ENCODE assay signal across 10 mouse cellular contexts in the genomic region with DNA sequence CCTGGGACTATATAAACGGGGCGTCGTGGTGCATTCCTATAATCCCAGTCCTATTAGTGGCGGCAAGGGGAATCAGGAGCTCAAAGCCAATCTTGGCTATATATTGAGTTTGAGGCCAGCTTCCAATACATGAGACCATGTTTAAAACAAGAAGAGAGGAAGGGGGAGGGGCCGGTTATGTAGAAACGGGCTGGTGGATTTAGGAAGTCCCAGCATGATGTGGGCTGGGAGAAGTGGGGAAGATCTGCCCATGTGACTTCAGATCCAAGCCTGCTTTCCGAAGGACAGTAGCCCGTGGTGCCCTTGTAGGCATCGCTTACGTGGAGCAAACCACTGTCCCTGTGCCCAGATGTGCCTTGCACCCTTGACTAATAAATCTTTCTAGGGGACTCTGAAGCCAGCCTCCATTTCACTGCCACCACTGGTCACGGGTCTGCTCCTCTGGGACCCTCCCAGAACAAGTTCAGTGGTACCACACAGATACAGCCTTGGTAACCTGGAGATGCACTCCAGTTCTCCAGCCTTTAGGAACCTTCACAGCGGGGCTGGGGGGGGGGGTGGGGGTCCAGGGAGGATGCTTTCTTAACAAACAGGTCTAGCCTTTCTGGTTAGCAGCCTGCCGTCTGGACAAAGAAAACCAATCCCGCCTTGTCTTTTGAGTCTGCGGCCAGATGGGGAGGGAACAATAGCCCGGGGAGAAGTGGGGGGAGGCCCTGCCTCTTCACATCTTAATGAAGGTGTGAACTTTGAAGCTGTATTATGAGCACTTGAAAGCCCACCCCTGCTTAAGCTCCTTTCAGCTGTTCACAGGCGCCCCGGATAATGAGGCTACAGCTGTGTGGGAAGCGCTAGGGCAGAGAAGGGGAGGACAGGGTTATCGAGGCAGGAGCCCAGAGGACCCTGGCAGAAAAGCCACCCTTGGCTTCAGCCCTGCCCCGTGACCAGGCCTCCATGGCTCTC.
A peak's percentile ranks its signal among the peaks of the same experiment; 100 is the strongest.
DNase-seq lines count a peak whose midpoint lies in the region; ATAC-seq and TF ChIP-seq lines count a peak whose summit lies in the region.
"Had no signal": no experiment of that assay in that cellular context is flagged by ENCODE, and none has a peak within 500 bp of the region (broad histone marks: within the 10 kb centered on the region; RNA-seq: fewer than 3 reads in every experiment).

No protein-coding gene starts in this region.

- peak; percentile 37; the same call in 1 of the 2 replicates for ATAC-seq in heart, embryonic 16.5 days (replicated peaks; ENCODE audit: extremely low read depth, insufficient read depth, low FRiP score)
- ATAC-seq in forebrain, postnatal 0 days = peak; percentile 59
- ATAC-seq in midbrain, embryonic 16.5 days = peak; percentile 81
- ATAC-seq in granulocyte monocyte progenitor cell, adult 5-6 weeks (replicated peaks; ENCODE audit: poor library complexity, severe bottlenecking) = no peak
- ATAC-seq: inflammation-experienced regulatory T-cells, adult 6 months had no signal

- no peak overlapping the region for H3K9ac ChIP-seq in heart, embryonic 16.5 days (ENCODE audit: low read length)
- no peak overlapping the region for H3K9ac ChIP-seq in forebrain, postnatal 0 days
- no peak overlapping the region; the same call in 1 of the 2 replicates for H3K9ac ChIP-seq in midbrain, embryonic 16.5 days (ENCODE audit: low read depth, low read length)

- no peaks in the 10 kb centered on the region for H3K36me3 ChIP-seq in heart, embryonic 16.5 days (ENCODE audit: control insufficient read depth, insufficient read depth)
- H3K36me3 ChIP-seq in forebrain, postnatal 0 days (ENCODE audit: insufficient read depth) = no peaks in the 10 kb centered on the region
- no peaks in the 10 kb centered on the region for H3K36me3 ChIP-seq in midbrain, embryonic 16.5 days (ENCODE audit: control insufficient read depth, insufficient read depth, low read length)

- no peaks in the 10 kb centered on the region for H3K27me3 ChIP-seq in heart, embryonic 16.5 days (ENCODE audit: control insufficient read depth, insufficient read depth, low read length)
- H3K27me3 ChIP-seq in forebrain, postnatal 0 days (ENCODE audit: insufficient read depth, low read length) = no peaks in the 10 kb centered on the region
- no peaks in the 10 kb centered on the region for H3K27me3 ChIP-seq in midbrain, embryonic 16.5 days (ENCODE audit: control insufficient read depth, insufficient read depth, low read depth, low read length)

- TF ChIP-seq CTCF in forebrain, postnatal 0 days (IDR thresholded peaks at IDR 0.05; ENCODE audit: low read depth) = no peak

- peaks cover 3% of the 10 kb centered on the region; the same call in 1 of the 2 replicates for H3K4me1 ChIP-seq in heart, embryonic 16.5 days (ENCODE audit: control insufficient read depth, insufficient read depth, low read length)
- no peaks in the 10 kb centered on the region; the same call in none of the 2 replicates for H3K4me1 ChIP-seq in forebrain, postnatal 0 days (ENCODE audit: insufficient read depth)
- peaks cover 15% of the 10 kb centered on the region for H3K4me1 ChIP-seq in midbrain, embryonic 16.5 days (ENCODE audit: control insufficient read depth, insufficient read depth, low read length)

- no peak for DNase-seq in heart, adult 11 months
- DNase-seq in adrenal gland, postnatal 14 days = peak; percentile 68
- peak; percentile 17 for DNase-seq in forebrain, postnatal 0 days
- no peak for DNase-seq in urinary bladder, postnatal 4 days (ENCODE audit: low spot score in 2 of 2)
- no peak for DNase-seq in urinary bladder, postnatal 36 days (ENCODE audit: low spot score in 2 of 2)
- DNase-seq: cerebellum, postnatal 14 days had no signal

- no peaks in the 10 kb centered on the region for H3K9me3 ChIP-seq in heart, embryonic 16.5 days (replicated peaks; ENCODE audit: control insufficient read depth, low read length)
- no peaks in the 10 kb centered on the region for H3K9me3 ChIP-seq in forebrain, postnatal 0 days (ENCODE audit: low read length)
- no peaks in the 10 kb centered on the region for H3K9me3 ChIP-seq in midbrain, embryonic 16.5 days (replicated peaks; ENCODE audit: control insufficient read depth, low read length, poor library complexity, severe bottlenecking)

- peak overlapping the region; percentile 7; the same call in 1 of the 2 replicates for H3K4me3 ChIP-seq in heart, embryonic 16.5 days (ENCODE audit: low read length)
- no peak overlapping the region for H3K4me3 ChIP-seq in forebrain, postnatal 0 days (ENCODE audit: low read depth, low read length)
- H3K4me3 ChIP-seq in midbrain, embryonic 16.5 days (ENCODE audit: low read depth, low read length) = no peak overlapping the region

- H3K4me2 ChIP-seq in heart, embryonic 16.5 days (ENCODE audit: low read depth, low read length) = peak overlapping the region; percentile 49
- peak overlapping the region; percentile 14 for H3K4me2 ChIP-seq in forebrain, postnatal 0 days (ENCODE audit: low read depth)
- H3K4me2 ChIP-seq in midbrain, embryonic 16.5 days (ENCODE audit: low read length) = peak overlapping the region; percentile 29

- no peak overlapping the region for H3K27ac ChIP-seq in heart, embryonic 16.5 days (ENCODE audit: low read length)
- H3K27ac ChIP-seq in forebrain, postnatal 0 days (ENCODE audit: low read depth, low read length) = no peak overlapping the region
- H3K27ac ChIP-seq in midbrain, embryonic 16.5 days (ENCODE audit: low read length) = 0 out of 2 replicates have a peak overlapping the region, but pooled peaks have one; percentile 10

- 23% methylated on average over 21 of the region's 21 CpGs for WGBS in heart, embryonic 16.5 days
- 8% methylated on average over 21 of the region's 21 CpGs for WGBS in forebrain, postnatal 0 days
- WGBS in midbrain, embryonic 16.5 days = 3% methylated on average over 21 of the region's 21 CpGs

Comparison
In these comparisons a context has a peak if more than half of its experiments do, and no peak if none do; other contexts are left out.
1. DNase-seq: peak in adrenal gland, postnatal 14 days (single experiment) and forebrain, postnatal 0 days (single experiment); none in heart, adult 11 months (single experiment), urinary bladder, postnatal 4 days (0 of 2) and urinary bladder, postnatal 36 days (0 of 2).
2. Peak in every context shown above with its lines, with median percentiles within 50 percentile points of each other: H3K4me2 ChIP-seq.